In the genomic region with DNA sequence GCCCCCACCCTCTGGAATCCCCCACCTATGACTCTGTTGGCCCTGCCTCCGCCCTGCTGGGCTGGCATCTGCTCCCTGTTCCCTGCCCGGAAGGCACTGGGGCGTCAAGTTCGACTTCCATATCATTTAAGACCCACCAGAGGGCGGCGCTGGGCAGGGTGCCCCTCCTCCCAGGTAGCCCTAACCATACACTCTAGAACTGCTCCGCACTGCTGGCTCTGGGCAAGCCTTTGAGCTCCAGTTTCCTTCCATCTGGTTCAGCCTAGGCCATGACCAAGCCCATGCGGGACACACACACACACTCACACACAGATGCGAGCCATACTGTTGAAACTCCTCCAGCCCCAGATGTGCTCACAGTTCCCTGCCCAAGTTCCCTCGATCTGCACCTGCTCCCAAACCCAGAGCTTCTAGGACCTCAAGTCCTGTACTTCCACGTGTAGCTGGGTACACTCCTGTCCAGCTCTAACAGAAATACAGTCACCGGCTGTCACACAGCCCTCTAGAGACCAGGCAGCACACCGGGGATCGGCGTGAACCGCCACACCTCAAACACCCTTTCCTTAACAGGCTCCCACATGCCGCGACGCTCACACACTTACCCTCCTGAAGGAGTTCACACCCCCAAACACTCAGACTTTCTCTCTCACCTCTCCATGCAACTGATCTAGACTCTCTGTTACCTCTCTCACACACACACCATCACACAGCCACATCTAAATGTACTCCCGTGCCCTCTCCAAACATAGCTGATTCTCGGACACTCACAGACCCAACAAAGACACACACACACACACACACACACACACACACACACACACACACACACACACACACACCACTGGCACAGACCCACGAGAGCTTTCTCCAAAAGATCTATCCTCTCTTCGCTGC, we compare ENCODE assay signal across 8 mouse cellular contexts. TPM values are rescaled to one million over a fixed set of nuclear protein-coding genes. Genes with fewer than 3 reads are reported as not detected.
DNase-seq lines count a peak whose midpoint lies in the region; ATAC-seq and TF ChIP-seq lines count a peak whose summit lies in the region.

No protein-coding gene starts in this region.

- DNase-seq in heart, adult 9 months (ENCODE audit: low spot score in 2 of 2): no peak
- peak; percentile 79 for DNase-seq in cerebellum, adult 11 months
- DNase-seq in forebrain, postnatal 0 days: peak; percentile 72
- DNase-seq in midbrain, embryonic 14.5 days: peak; percentile 84
- DNase-seq in liver, embryonic 11.5 days (ENCODE audit: low spot score): no peak
- DNase-seq in thymus, postnatal 10 days (ENCODE audit: low spot score in 2 of 2): no peak
- DNase-seq in spleen, postnatal 36 days (ENCODE audit: low spot score in 2 of 2): no peak

- 6% methylated on average over 23 of the region's 23 CpGs for WGBS in heart, embryonic 16.5 days
- 1% methylated on average over 23 of the region's 23 CpGs for WGBS in forebrain, postnatal 0 days
- WGBS in midbrain, embryonic 14.5 days: under 1% methylated on average over 22 of the region's 23 CpGs
- 4% methylated on average over 23 of the region's 23 CpGs for WGBS in liver, embryonic 11.5 days

- H3K9me3 ChIP-seq in heart, embryonic 16.5 days (replicated peaks; ENCODE audit: control insufficient read depth, low read length): no peaks in the 10 kb centered on the region
- H3K9me3 ChIP-seq in forebrain, postnatal 0 days (ENCODE audit: low read length): no peaks in the 10 kb centered on the region
- no peaks in the 10 kb centered on the region for H3K9me3 ChIP-seq in midbrain, embryonic 14.5 days (ENCODE audit: control insufficient read depth, low read length)
- H3K9me3 ChIP-seq in liver, embryonic 11.5 days (ENCODE audit: control insufficient read depth, low read length): no peaks in the 10 kb centered on the region

- peak overlapping the region; percentile 36; the same call in 1 of the 2 replicates for H3K4me2 ChIP-seq in heart, embryonic 16.5 days (ENCODE audit: low read depth, low read length)
- peak overlapping the region; percentile 74 for H3K4me2 ChIP-seq in forebrain, postnatal 0 days (ENCODE audit: low read depth)
- peak overlapping the region; percentile 87 for H3K4me2 ChIP-seq in midbrain, embryonic 14.5 days (ENCODE audit: low read length)
- no peak overlapping the region for H3K4me2 ChIP-seq in liver, embryonic 11.5 days

- no peak overlapping the region for H3K27ac ChIP-seq in heart, embryonic 16.5 days (ENCODE audit: low read length)
- H3K27ac ChIP-seq in forebrain, postnatal 0 days (ENCODE audit: low read depth, low read length): peak overlapping the region; percentile 83
- H3K27ac ChIP-seq in midbrain, embryonic 14.5 days (replicated peaks; ENCODE audit: low read depth, low read length): peak overlapping the region; percentile 90
- H3K27ac ChIP-seq in liver, embryonic 11.5 days (ENCODE audit: low read depth, low read length): no peak overlapping the region

- no peak overlapping the region for H3K9ac ChIP-seq in heart, embryonic 16.5 days (ENCODE audit: low read length)
- H3K9ac ChIP-seq in forebrain, postnatal 0 days: peak overlapping the region; percentile 76
- H3K9ac ChIP-seq in midbrain, embryonic 14.5 days (replicated peaks; ENCODE audit: low read length): peak overlapping the region; percentile 87
- H3K9ac ChIP-seq in liver, embryonic 11.5 days (ENCODE audit: low read depth, low read length): no peak overlapping the region

- no peak for ATAC-seq in heart, embryonic 16.5 days (replicated peaks; ENCODE audit: extremely low read depth, insufficient read depth, low FRiP score)
- ATAC-seq in forebrain, postnatal 0 days: peak; percentile 24
- ATAC-seq in midbrain, embryonic 14.5 days (ENCODE audit: low FRiP score, low TSS enrichment): peak; percentile 34; the same call in 1 of the 2 replicates
- ATAC-seq in liver, embryonic 11.5 days (replicated peaks; ENCODE audit: low FRiP score): no peak

- peaks cover 87% of the 10 kb centered on the region for H3K27me3 ChIP-seq in heart, embryonic 16.5 days (ENCODE audit: control insufficient read depth, insufficient read depth, low read length)
- H3K27me3 ChIP-seq in forebrain, postnatal 0 days (ENCODE audit: insufficient read depth, low read length): no peaks in the 10 kb centered on the region; the same call in 1 of the 2 replicates
- peaks cover 35% of the 10 kb centered on the region for H3K27me3 ChIP-seq in midbrain, embryonic 14.5 days (ENCODE audit: control insufficient read depth, insufficient read depth, low read length)
- H3K27me3 ChIP-seq in liver, embryonic 11.5 days (replicated peaks; ENCODE audit: control insufficient read depth, insufficient read depth, low read length): peaks cover 76% of the 10 kb centered on the region

- H3K4me1 ChIP-seq in heart, embryonic 16.5 days (ENCODE audit: control insufficient read depth, insufficient read depth, low read length): 0 out of 2 replicates have a peak, but pooled peaks cover 2% of the 10 kb centered on the region
- H3K4me1 ChIP-seq in forebrain, postnatal 0 days (ENCODE audit: insufficient read depth): no peaks in the 10 kb centered on the region
- H3K4me1 ChIP-seq in midbrain, embryonic 14.5 days (ENCODE audit: control insufficient read depth, insufficient read depth, low read length): peaks cover 35% of the 10 kb centered on the region
- no peaks in the 10 kb centered on the region for H3K4me1 ChIP-seq in liver, embryonic 11.5 days (replicated peaks; ENCODE audit: control insufficient read depth, insufficient read depth, low read length)

- H3K36me3 ChIP-seq in heart, embryonic 16.5 days (ENCODE audit: control insufficient read depth, insufficient read depth): no peaks in the 10 kb centered on the region
- H3K36me3 ChIP-seq in forebrain, postnatal 0 days (ENCODE audit: insufficient read depth): no peaks in the 10 kb centered on the region
- H3K36me3 ChIP-seq in midbrain, embryonic 14.5 days (ENCODE audit: control insufficient read depth, insufficient read depth, low read length): no peaks in the 10 kb centered on the region
- no peaks in the 10 kb centered on the region for H3K36me3 ChIP-seq in liver, embryonic 11.5 days (ENCODE audit: control insufficient read depth, insufficient read depth, low read length)

- no peak overlapping the region for H3K4me3 ChIP-seq in heart, embryonic 16.5 days (ENCODE audit: low read length)
- peak overlapping the region; percentile 64 for H3K4me3 ChIP-seq in forebrain, postnatal 0 days (ENCODE audit: low read depth, low read length)
- H3K4me3 ChIP-seq in midbrain, embryonic 14.5 days (replicated peaks; ENCODE audit: low read depth, low read length): peak overlapping the region; percentile 66
- no peak overlapping the region for H3K4me3 ChIP-seq in liver, embryonic 11.5 days (ENCODE audit: low read depth, low read length)

- peak; percentile 60 for TF ChIP-seq CTCF in forebrain, postnatal 0 days (IDR thresholded peaks at IDR 0.05; ENCODE audit: low read depth)

RNA-seq across cellular contexts. Expression of a gene that starts 1.1 kb away (rescaled TPM):
- polyA plus RNA-seq in heart, embryonic 16.5 days (2015; fragmentation: Nextera tagmentation; extraction: Ambion mirVana): 0.10 and 0.20 TPM in 2 replicates
- 68.5 and 78.5 TPM in 2 replicates for total RNA-seq in forebrain, postnatal 0 days (2014; rRNA removed)
- polyA plus RNA-seq in forebrain, postnatal 0 days (2015; fragmentation: Nextera tagmentation; extraction: Ambion mirVana): 108 and 117 TPM in 2 replicates
- 64.9 and 77.6 TPM in 2 replicates for polyA plus RNA-seq in midbrain, embryonic 14.5 days (2014; fragmentation: Nextera tagmentation; extraction: Ambion mirVana)
- 0.32 and 0.44 TPM in 2 replicates for polyA plus RNA-seq in liver, embryonic 11.5 days (2014; fragmentation: Nextera tagmentation; extraction: Ambion mirVana)

Comparison
In these comparisons a context has a peak if more than half of its experiments do, and no peak if none do; other contexts are left out.
1. ATAC-seq: peak in forebrain, postnatal 0 days (single experiment) and midbrain, embryonic 14.5 days (single experiment); none in heart, embryonic 16.5 days (single experiment) and liver, embryonic 11.5 days (single experiment).
2. H3K27ac ChIP-seq: peak in forebrain, postnatal 0 days (single experiment) and midbrain, embryonic 14.5 days (single experiment); none in heart, embryonic 16.5 days (single experiment) and liver, embryonic 11.5 days (single experiment).
3. H3K4me3 ChIP-seq: peak in forebrain, postnatal 0 days (single experiment) and midbrain, embryonic 14.5 days (single experiment); none in heart, embryonic 16.5 days (single experiment) and liver, embryonic 11.5 days (single experiment).
4. H3K9ac ChIP-seq: peak in forebrain, postnatal 0 days (single experiment) and midbrain, embryonic 14.5 days (single experiment); none in heart, embryonic 16.5 days (single experiment) and liver, embryonic 11.5 days (single experiment).
5. DNase-seq: peak in cerebellum, adult 11 months (single experiment), forebrain, postnatal 0 days (single experiment) and midbrain, embryonic 14.5 days (single experiment); none in heart, adult 9 months (0 of 2), liver, embryonic 11.5 days (single experiment), thymus, postnatal 10 days (0 of 2) and spleen, postnatal 36 days (0 of 2).
6. RNA of a gene that starts 1.1 kb away (polyA plus RNA-seq): 108 to 117 TPM in forebrain, postnatal 0 days and 64.9 to 77.6 TPM in midbrain, embryonic 14.5 days; 0.32 to 0.44 TPM in liver, embryonic 11.5 days and 0.10 to 0.20 TPM in heart, embryonic 16.5 days; every median in the first group is over 10 times any median in the second.